Mouse (Mus musculus) cortical plate, adult 2 months (tissue): Measurements from ENCODE around the gene Soat1.

Experiments
- CTCF ChIP-seq: fragments of 200-500 bp; IDR thresholded peaks from 2 replicates; pipeline ENCODE4 v1.5.1; 2011; ENCODE audit warnings: mild to moderate bottlenecking, control low read depth, low read length; ENCODE audit not compliant: insufficient read depth; ENCODE audit errors: extremely low read depth
- POLR2A ChIP-seq: fragments of 200-500 bp; IDR thresholded peaks from 2 replicates; pipeline ENCODE4 v1.6.1; 2011; ENCODE audit warnings: mild to moderate bottlenecking, low read length, control low read depth; ENCODE audit not compliant: insufficient read depth; ENCODE audit errors: extremely low read depth

DNA sequence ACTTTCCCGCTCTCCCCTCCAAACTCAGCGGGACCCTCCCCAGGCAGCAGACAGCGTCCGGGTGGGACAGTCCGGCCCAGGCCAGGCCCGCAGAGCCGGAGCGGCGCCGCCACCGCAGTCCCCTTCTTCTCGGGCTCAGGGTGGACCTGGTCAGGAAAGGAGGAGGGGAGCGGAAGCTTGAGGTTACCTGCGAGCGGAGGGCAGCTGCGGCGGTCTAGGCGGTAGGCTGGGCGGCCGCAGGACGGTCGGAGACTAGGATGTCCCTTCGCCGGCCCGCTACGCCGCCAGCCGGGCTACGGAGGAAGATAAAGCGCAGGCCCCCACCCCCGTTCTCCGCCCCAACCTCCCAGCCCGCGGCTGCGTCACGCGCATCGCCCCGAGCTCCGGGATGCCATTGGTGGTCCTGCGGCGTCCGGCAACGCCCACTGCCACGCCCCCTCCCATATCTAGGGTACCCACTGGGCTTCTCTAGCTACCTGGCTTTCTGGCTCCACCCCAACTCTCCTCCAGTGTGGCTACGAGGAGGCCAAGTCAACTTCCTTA is at the start of gene Soat1:
- TF ChIP-seq CTCF (no peak), POLR2A (peak; percentile 39; the same call in 1 of the 2 replicates)
